Mouse (Mus musculus) layer of hippocampus, adult 2 months (tissue): ENCODE data around the gene Col24a1. TPM values are rescaled to one million over a fixed set of nuclear protein-coding genes. Genes with fewer than 3 reads are reported as not detected.

Experiments
- DNase-seq, 2 experiments: peaks; one replicate each; pipeline ENCODE4 v3.0.0; 2022; ENCODE audit warnings: low spot score in 2 of 2
- H3K27ac ChIP-seq: fragments of 200-600 bp; 2 replicates; pipeline ENCODE4 v1.8.1; 2022
- H3K4me3 ChIP-seq: fragments of 200-600 bp; 2 replicates; pipeline ENCODE4 v1.8.1; 2022; ENCODE audit warnings: mild to moderate bottlenecking
- CTCF ChIP-seq: fragments of 200-600 bp; conservative IDR thresholded peaks from 2 replicates; pipeline ENCODE4 v1.8.1; 2022; ENCODE audit warnings: antibody characterized with exemption, mild to moderate bottlenecking, moderate library complexity
- total RNA-seq, 2 experiments: library from RNA; stranded (reverse); gene quantifications; 2 replicates each; pipeline ENCODE4 v1.2.3; 2021

The Col24a1 gene
- total RNA-seq, 2 experiments from 2014 or later = 0.15 to 0.26 TPM

- no peak overlapping the region for H3K27ac ChIP-seq
- peak in 1 of 2 experiments; percentile 1 for DNase-seq
- no peak for TF ChIP-seq CTCF
Measured at GRCm38 (mm10) chr3:145307209-145307608, 14.9 kb downstream of the Col24a1 start.

GRCm38 (mm10) chr3:145320587-145321274 lies 28.5 kb downstream of the Col24a1 start:
- no peak overlapping the region for H3K27ac ChIP-seq
- no peak for DNase-seq
- no peak overlapping the region for H3K4me3 ChIP-seq
- no peak for TF ChIP-seq CTCF

More at GRCm38 (mm10) chr3:145307209-145307608, 14.9 kb downstream of the Col24a1 start:
- no peak overlapping the region for H3K4me3 ChIP-seq

- H3K4me3 ChIP-seq = no peak overlapping the region
- TF ChIP-seq CTCF = no peak
- no peak overlapping the region for H3K27ac ChIP-seq
- DNase-seq = no peak
Measured at GRCm38 (mm10) chr3:145325402-145325801, 33.1 kb downstream of the Col24a1 start.

GRCm38 (mm10) chr3:145331642-145332041 lies 39.4 kb downstream of the Col24a1 start:
- H3K27ac ChIP-seq = no peak overlapping the region
- TF ChIP-seq CTCF = no peak
- H3K4me3 ChIP-seq = no peak overlapping the region
- DNase-seq = no peak

- Histone ChIP-seq H3K4me3 (no peak overlapping the region), H3K27ac (no peak overlapping the region)
- DNase-seq = no peak
- no peak for TF ChIP-seq CTCF
Measured at GRCm38 (mm10) chr3:145334046-145334445, 41.8 kb downstream of the Col24a1 start.

GRCm38 (mm10) chr3:145337161-145337560 lies 44.9 kb downstream of the Col24a1 start:
- DNase-seq = no peak
- no peak for TF ChIP-seq CTCF
- no peak overlapping the region for H3K4me3 ChIP-seq

GRCm38 (mm10) chr3:145339851-145340499 lies 47.7 kb downstream of the Col24a1 start:
- no peak overlapping the region for H3K27ac ChIP-seq
- H3K4me3 ChIP-seq = no peak overlapping the region
- no peak for DNase-seq
- TF ChIP-seq CTCF = no peak

More at GRCm38 (mm10) chr3:145337161-145337560, 44.9 kb downstream of the Col24a1 start:
- H3K27ac ChIP-seq = no peak overlapping the region

- no peak overlapping the region for H3K27ac ChIP-seq
- no peak for TF ChIP-seq CTCF
- no peak for DNase-seq
- no peak overlapping the region for H3K4me3 ChIP-seq
Measured at GRCm38 (mm10) chr3:145348690-145349089, 56.4 kb downstream of the Col24a1 start.

- no peak for TF ChIP-seq CTCF
- Histone ChIP-seq H3K27ac (no peak overlapping the region), H3K4me3 (no peak overlapping the region)
- no peak for DNase-seq
Measured at GRCm38 (mm10) chr3:145353951-145354350, 61.7 kb downstream of the Col24a1 start.

- TF ChIP-seq CTCF = no peak
- no peak for DNase-seq
- no peak overlapping the region for H3K27ac ChIP-seq
- H3K4me3 ChIP-seq = no peak overlapping the region
Measured at GRCm38 (mm10) chr3:145356865-145357487, 64.7 kb downstream of the Col24a1 start.

- no peak for DNase-seq
- TF ChIP-seq CTCF = peak; percentile 79
- H3K27ac ChIP-seq = no peak overlapping the region
- no peak overlapping the region for H3K4me3 ChIP-seq
Measured at GRCm38 (mm10) chr3:145365227-145365626, 73.0 kb downstream of the Col24a1 start.

GRCm38 (mm10) chr3:145367176-145367717 lies 75.0 kb downstream of the Col24a1 start:
- H3K27ac ChIP-seq = no peak overlapping the region
- TF ChIP-seq CTCF = no peak

GRCm38 (mm10) chr3:145376298-145376697 lies 84.0 kb downstream of the Col24a1 start:
- no peak overlapping the region for H3K27ac ChIP-seq
- H3K4me3 ChIP-seq = no peak overlapping the region
- no peak for DNase-seq
- no peak for TF ChIP-seq CTCF

More at GRCm38 (mm10) chr3:145367176-145367717, 75.0 kb downstream of the Col24a1 start:
- no peak for DNase-seq
- no peak overlapping the region for H3K4me3 ChIP-seq

- H3K27ac ChIP-seq = no peak overlapping the region
- peak; percentile 14 to 16 for DNase-seq
- H3K4me3 ChIP-seq = no peak overlapping the region
- TF ChIP-seq CTCF = no peak
Measured at GRCm38 (mm10) chr3:145383095-145383494, 90.8 kb downstream of the Col24a1 start.
